In genomic region chr16:50694045-50694444, GRCm38 (mm10) we compare ENCODE assay signal across 19 mouse cellular contexts.
DNase-seq lines count a peak whose midpoint lies in the region; ATAC-seq lines count a peak whose summit lies in the region.
"Had no signal": no experiment of that assay in that cellular context is flagged by ENCODE, and none has a peak within 500 bp of the region (broad histone marks: within the 10 kb centered on the region; RNA-seq: fewer than 3 reads in every experiment).

No protein-coding gene starts in this region.

- ATAC-seq in common myeloid progenitor, adult 5-6 weeks (replicated peaks; ENCODE audit: low read depth, poor library complexity, severe bottlenecking) = peak; percentile 63
- ATAC-seq in hematopoietic stem cell, adult 5-6 weeks (replicated peaks in 1 of 2; ENCODE audit: insufficient read depth in 1 of 2, low FRiP score in 2 of 2, low TSS enrichment in 1 of 2, low read depth in 1 of 2, poor library complexity in 2 of 2, severe bottlenecking in 2 of 2) = peak; percentile 48 to 57; a peak in 2 of 4 replicates
- ATAC-seq in megakaryocyte progenitor cell, adult 5-6 weeks (replicated peaks; ENCODE audit: poor library complexity) = peak; percentile 54
- ATAC-seq: activated CD4-positive, CD25-positive, alpha-beta regulatory T cell, adult 4 months; forebrain, embryonic 13.5 days; forebrain, embryonic 15.5 days; forebrain, postnatal 0 days; Patski had no signal

- no peak for DNase-seq in lung, postnatal 36 days
- DNase-seq in kidney, postnatal 10 days = no peak
- no peak for DNase-seq in urinary bladder, postnatal 14 days (ENCODE audit: low spot score)
- DNase-seq: adrenal gland, adult 8-10 months; adrenal gland, postnatal 14 days; adrenal gland, postnatal 36 days; cerebellum, adult 11-12 months; cerebellum, adult 2 months; cerebellum, adult 9-10 months; cerebellum, postnatal 10 days; cerebellum, postnatal 36 days; forebrain, postnatal 0 days had no signal
